Mouse (Mus musculus) T-cell, adult 2 months (primary cell): ENCODE measurements around the gene Znrd1.

Experiments
- DNase-seq: peaks from one replicate; pipeline ENCODE4 v3.0.0; 2022; ENCODE audit warnings: low spot score

Znrd1 gene

DNA sequence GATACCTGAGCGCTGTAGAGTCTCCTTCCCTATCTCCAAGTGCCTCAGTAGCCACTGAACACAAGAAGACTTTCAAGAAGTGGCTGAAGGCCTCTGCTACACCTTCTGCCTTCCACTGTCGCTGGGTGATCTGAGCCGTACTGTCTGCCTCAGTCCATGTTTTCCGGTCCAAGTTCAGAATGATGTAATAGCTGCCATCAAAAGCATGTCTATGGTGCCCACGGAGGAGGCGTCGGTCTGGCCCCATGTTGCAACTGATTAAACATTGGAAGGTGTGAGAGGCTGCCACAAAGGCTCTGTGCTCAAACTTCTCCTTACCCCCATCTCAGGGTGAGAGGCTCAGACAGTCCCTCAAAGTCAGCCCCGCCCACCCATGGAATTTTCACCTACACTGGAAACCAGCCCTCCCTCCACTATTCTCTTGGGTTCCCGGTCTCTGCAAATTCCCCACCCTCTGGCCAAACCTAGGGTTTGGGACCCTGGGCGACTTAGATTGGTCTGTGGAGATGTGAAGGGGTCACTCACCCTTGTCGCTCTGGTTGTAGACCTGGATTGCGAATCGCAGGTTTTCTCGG, 12.0 kb upstream of the Znrd1 start:
- DNase-seq, result no peak

DNA sequence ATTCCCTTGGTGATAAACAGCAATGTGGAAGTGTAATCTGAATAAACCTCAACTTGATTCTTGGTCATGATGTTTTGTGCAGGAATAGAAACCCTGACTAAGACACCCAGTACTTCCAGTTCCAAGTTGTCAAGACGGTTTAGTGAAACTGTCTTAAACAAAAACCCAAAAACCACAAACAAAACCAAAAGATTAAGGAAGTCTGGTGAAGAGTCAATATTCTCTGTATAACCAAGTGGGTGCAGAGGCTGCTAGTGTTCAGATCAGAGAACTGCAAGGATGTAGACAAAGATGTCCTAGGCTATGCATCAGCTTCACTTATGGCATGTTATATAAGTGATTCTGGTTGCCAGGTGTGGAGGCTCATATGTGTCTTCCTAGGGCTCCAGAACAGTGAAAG, 8.5 kb upstream of the Znrd1 start:
- DNase-seq, result no peak

DNA sequence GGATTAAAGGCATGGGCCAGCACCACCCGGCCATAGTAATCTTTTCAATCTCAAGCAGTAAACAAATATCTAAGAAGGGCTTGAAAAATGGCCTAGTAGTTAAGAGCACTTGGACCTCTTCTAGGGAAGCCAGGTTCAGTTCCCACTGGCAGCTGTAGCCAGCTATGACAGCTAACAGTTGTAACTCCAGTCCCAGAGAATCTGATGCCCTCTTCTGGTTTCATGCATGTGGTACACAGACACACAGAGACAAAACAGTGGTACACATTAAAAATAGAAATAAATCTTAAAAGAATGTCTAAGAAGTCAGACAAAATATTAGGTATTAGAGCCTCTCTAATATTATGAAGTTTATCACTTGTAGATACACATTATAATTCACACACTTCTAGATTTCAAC, 2.8 kb upstream of the Znrd1 start:
- DNase-seq, result no peak

DNA sequence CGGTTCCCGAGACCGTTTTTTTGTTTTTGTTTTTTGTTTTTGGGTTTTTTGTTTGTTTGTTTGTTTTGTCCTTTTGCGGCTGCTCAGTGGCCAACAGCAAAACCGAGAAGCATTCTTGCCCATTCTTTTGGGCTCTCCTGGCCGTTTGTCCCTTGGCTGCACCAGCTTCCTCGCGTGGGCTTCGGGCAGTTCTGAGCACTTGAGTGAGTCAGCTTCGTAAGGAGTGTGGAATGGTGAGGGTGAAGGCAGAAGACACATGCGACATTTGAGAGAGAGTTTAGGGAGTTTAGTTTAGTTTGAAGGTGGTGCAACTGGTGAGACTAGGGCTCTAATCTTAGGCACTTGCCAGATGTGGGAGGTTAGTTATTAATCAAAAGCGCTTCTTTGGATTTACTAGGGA, 525 bp upstream of the Znrd1 start:
- peak; percentile 12 for DNase-seq

DNA sequence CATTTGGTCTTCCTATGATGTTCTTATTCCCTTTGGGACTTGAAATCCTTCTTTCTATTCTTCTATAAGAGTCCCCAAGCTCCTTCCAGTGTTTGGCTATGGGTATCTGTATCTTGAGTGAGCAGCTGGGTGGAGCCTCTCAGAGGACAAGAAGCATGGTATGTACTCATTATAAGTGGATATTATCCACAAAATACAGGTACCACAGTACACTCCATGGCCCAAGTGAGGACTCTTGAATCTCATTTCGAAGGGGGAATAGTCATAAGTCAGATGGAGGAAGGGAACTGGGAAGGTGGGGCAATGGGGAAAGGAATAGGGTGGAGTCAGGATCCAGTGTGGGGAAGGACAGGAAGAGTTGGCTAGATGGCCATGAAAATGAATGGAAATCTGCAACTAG, 5.3 kb downstream of the Znrd1 start:
- DNase-seq, result no peak

DNA sequence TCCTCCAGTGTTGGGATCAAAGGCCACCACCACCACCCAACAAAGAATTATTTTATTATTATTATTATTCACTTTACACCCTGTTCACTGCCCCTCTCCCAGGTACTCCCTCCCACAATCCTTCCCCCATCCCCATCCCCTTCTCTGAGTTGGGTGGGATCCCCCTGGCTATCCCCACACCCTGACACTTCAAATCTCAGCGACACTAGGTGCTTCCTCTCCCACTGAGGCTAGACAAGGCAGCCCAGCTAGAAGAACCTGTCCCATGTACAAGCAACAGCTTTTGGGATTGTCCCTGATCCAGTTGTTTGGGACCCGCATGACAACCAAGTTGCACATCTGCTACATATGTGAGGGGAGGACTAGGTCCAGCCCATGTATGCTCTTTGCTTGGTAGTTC, 5.7 kb downstream of the Znrd1 start:
- no peak for DNase-seq

DNA sequence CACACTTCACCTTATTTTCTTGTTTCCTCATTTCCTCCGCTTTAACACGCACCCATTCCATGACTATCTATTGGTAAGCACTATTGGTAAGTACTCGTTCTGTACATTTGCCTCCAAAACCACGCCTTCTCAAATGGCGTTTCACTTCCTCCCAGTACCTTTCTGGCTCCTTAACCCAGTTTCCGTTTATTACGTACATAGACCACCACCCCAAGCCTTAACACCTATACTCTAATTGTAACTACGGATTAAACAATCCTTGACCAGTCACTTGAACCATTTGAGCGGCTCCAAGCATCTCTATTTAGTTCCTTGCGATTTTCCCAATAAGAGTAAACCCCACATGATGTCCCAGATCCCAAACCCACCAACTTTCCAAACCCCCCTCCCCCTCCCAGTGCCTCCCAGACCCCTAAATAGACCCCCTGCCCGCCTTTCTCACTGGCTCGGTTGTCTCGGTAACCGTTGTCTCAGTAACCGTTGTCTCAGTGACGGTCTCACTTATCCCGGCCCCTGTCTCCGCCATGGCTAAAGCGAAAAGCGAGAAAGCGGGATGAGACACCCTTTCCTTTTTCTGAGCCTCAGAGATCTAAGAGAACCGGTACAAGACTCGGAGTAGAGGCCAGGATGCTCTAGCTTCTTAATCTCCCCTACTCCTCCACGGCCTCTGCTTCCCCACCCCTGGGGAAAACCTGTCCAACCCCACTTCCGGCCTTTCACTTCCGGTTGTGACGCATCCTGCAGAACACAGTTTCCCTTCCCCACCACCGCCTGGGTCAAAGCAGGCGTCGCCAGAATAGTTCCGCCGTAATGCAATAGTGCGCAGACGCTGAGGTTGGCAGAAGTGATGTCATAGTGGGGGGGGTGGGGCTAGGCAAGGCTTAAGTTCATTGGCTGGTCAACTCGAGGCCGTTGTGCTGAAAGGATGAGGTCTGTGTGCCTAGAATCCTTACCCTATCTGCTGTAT, 7.1 kb downstream of the Znrd1 start, which contains the start of gene Ppp1r11:
Ppp1r11 (minus strand) TSS at position 761 of the 967 bp plus-strand sequence.
- peak; percentile 96 for DNase-seq

DNA sequence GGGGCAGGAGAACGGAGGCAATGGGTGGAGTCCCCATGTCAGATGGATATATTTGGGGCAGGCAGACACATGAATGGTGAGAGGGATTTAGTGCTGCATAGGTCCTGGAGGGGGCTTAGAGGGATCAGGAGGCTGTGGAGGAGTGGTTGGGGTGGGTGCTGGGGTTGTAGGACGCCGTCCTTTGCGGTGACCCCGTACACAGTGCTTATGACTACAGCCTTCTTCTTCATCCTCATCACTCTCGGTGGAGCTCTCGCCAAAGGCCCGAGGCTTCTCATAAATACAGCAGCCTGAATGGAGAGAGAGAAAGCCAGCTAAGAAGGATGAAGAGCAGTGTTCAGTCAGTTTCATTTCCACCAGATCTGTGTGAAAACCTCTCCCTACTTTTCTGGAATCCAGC, 9.1 kb downstream of the Znrd1 start:
- DNase-seq, result no peak

DNA sequence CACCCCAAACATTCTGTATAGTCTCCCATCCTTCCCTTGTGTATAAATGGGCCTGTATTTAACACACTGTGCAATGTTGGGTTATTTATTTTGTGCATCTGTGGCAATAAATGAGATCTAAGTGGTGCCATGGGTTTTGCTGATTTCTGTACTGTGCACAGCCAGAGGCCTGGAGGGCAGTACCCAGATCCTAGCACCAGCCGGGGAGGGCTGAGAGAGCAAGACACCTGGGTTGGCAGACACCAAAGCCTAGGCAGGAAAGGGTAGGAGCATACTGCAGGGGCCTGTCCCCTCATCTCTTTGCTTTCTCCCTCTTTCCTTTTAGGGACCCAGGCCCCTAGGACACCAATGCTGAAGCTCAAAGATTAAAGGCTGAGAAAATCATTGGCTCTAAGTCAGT, 10.1 kb downstream of the Znrd1 start:
- DNase-seq, result no peak

DNA sequence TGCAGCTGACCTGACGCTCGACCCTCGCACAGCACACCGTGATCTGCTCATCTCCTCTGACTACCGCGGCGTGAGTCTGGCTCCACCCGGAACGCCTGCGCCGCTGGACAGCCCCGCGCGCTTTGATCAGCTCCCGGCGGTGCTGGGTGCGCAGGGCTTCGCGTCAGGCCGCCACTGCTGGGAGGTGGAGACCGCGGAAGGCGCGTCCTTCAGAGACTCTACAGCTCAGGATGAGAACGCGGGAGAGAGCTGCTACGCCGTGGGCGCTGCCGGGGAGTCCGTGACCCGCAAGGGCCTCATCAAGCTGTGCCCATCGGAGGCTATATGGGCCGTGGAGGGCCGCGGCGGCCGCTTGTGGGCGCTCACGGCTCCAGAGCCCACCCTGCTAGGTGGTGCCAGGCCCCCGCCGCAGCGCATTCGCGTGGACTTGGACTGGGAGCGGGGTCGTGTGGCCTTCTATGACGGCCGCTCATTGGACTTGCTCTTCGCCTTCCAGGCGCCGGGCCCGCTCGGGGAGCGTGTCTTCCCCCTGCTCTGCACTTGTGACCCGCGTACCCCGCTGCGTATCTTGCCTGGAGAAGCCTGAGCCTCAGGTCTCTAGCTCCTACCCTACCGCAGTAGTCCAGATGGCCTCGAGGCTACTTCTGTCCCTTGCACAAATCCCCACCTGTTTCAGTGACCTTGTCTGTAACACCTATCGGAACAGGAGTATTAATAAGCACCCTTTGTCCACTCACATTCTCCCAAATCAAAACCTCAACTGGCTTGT, 11.1 kb downstream of the Znrd1 start:
- peak; percentile 45 for DNase-seq

DNA sequence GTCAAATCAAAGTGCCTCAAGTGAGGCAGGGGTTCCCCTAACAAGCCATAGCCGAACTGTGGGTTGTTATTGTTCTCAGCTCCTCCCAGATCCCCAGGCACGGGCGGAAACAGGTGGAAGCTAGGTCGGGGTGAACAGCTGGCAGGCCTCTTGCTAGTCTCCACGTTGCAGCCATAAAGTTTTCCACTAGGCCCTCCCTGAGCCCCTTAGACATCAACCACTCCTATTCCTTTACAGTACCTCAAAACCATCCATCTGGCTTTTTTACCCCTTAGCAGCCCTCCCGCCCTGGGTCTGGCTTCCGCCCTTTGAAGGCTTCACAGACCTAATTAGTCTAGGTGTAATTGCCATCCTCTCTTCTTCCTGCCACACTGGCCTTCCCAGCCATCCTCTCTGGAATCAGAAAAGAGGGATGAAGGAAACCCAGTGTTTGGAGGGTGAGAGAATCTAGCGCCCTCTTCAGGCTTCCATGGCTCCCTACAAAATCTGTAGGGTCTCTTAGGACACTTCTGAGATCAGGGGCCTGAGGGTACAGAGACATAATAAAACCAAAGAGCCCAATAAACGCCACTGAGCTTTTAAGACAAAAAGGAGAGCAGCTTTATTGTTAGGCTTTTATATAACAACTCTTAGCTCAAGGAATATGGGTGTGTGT, 14.1 kb downstream of the Znrd1 start:
- DNase-seq, result peak; percentile 65

DNA sequence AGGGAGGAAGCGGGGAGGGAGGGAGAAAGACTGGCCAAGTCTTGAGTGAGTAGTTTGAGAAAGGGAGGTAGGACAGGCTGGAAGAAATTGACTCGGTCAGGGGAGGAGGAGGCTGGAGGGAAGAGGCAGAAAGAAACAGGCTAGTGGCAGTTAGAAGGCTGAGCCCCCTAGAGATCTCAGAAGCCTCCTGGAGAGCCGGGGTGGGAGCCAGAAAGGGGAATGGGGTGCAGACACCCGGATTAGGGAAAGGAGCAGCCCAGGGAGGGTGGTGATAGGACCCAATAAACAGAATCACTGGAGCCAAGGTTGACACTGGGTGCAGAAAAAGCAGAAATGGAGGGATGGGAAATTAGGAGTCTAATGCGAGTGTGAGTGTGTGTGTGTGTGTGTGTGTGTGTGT, 14.7 kb downstream of the Znrd1 start:
- DNase-seq, result no peak

DNA sequence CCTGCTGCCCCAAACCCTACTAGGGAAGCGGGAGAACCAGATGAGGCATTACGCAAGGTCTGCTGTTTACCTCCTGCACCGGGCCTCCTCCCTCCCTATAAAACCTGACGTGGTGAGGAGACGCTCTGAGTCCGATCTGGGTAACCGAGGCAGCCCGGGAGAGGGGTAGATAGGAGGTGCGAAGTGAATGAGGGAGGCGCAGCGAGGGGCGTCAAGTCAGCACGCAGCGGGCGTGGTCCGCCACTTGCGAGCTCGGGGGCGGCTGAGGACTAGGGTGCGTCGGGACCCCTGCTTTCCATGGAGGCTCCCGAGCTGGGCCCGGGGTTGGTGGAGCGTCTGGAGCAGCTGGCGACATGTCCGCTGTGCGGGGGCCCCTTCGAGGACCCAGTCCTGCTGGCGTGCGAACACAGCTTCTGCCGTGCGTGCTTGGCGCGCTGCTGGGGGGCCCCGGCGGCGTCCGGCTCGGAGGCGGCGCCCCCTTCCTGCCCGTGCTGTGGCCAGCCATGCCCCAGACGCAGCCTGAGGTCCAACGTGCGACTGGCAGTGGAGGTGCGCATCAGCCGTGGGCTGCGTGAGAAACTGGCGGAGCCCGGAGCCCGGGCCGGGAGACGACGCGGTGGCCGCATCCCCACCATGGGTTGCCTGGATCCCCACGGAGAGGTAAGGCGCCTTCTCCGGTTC, 15.4 kb downstream of the Znrd1 start, which contains the start of gene Rnf39:
Rnf39 (plus strand) TSS at position 128 of the 681 bp plus-strand sequence.
- no peak for DNase-seq

DNA sequence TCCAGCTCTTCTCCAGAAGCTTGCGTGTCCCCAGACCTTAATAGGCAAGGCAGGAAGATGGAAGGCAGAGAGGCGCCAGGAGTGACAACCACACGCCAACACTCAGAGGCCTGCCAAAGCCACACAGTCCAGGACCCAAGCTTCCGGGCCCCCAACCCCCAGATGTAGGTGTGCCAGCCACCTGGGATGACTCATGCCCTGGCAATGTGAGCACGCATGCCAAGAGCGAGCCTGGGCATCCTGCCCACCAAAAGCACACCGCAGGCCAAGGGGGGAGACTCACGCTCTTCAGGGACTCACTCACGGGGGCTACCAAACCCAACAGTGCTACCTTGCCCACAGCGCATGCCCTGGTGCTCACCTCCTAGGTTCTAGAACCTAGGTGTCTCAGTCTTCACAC, 16.0 kb downstream of the Znrd1 start:
- peak; percentile 73 for DNase-seq

DNA sequence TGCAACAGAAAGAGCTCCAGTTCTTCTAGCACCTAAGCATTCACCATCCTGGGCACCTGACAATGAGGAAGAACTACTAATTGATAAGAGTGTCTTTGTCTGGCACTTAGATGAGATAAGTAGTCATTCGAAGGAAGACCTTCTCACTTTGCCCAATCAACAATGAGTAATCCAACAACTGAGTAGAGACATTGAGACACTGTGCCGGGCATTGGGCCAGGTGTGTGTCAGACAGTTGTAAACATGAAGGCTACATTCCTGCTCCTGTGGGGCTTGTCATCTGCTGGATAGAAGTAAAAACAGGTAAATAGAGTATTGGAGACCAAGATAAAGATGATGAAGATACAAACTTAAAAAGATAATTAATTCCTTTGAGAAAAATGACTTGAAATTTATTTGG, 20.3 kb downstream of the Znrd1 start:
- DNase-seq, result no peak

DNA sequence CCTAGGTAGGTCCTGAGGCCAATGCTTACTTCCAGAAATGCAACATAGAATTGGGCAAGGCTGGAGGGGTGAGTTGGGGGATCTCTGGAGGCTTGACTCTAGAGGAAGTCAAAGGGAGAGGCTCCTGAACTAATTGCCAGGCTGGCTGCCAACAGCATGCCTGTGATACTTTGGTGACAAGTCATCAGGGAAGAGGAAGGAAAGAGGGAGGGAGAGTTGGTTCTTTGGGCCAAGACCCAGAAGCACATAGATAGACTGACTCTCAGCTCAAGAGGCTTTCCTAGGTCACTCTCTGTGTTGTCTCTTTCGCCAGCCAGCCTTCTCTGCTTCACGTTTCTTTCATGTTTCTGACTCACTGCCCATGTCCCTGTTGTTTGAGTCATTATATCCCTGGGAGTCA, 26.6 kb downstream of the Znrd1 start:
- no peak for DNase-seq

DNA sequence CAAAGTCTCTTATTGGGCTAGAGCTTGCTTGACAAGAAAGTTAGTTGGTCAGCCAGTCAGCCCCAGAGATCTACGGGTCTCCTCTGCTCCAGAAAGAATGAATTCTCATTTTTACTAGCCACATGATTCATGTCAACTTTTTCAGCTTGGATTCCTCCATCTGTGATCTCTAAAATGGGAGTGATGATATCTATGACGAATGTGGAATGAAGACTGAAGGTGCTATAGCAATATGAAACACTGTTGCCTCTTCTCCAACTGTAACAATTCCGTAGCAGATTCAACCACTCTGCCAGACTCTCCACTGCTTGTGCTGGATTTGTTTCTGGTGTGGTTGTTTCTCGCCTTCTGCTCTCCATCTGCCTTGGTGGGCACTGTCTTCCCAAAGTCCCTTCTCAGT, 27.2 kb downstream of the Znrd1 start:
- no peak for DNase-seq

DNA sequence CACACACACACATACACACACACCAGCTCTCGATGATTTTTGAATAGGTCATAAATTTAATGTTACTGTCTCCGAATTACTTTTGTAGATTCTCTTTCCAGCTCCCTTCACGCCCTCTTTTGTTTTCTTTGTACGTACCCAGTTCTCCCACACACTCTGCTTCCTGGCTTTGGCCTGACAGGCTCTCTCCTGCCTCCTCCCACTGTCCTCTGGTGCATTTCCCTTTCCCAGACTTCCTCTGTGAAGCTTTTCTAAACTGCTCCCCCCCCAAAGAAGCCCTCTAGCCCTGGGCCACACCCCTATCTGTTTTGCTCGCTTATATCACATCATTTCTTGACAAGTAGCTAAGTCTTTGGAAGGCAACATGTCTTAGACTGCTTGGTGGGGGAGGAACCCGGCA, 28.1 kb downstream of the Znrd1 start:
- DNase-seq, result no peak

DNA sequence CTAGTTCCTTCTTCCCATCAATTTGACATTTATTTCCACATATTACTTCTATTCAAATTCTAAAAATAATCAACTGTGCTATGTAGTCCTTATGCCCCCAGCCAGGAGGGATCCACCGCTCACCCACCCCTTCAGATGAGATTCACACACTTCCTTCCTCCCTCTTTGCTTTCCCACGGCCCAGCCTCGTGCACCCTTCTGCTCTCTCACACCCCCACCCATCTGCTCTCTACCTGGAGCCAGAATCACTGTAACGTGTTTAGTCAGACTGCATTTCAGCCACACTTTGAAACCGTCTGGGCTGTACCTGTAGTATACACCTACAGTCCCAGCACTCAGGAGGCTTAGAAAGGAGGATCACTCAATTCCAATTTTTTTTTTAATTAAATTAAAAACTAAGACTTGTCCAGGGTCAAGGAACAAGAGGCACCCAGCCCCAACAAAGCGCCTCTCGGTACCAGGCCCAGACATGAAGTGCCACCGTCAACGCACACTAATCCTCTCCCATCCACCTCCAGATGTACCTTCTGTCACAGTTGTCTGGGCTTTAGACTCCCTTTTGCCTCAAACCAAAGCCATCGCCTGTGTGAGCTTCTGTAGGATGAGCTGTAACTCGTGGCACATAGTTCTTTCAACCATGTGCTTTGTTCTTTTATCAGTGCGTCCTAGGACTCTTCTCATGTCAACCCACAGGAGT, 29.0 kb downstream of the Znrd1 start:
- no peak for DNase-seq

DNA sequence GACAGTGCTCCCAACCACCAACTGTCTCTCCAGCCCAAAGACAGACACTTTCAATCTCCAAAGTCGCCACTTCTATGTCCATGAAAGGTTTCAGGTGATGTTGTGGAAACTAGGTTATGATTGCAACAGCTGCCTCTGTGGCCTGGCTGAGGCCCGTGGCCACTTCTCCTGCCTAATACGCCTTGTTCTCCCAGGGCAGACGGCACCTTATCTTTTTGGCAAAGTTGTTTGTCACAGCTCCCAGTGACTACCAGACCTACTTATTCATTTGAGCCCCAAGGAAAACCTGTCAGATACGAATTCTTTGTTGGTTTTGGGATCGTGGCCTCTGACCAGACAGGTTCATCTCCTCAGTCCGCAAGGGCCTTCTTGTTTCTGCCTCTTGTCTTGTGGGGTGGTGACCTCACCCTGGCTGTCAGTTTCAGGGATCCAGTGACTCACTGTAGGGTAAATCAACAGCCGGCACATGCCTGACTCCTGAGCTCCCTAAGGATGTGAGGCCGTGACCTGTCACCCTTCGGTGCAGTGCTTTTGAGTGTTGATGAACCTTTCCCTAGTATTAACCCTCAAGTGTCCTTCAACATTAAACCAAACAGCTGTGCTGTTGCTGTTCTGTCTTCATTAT, 30.8 kb downstream of the Znrd1 start:
- no peak for DNase-seq

DNA sequence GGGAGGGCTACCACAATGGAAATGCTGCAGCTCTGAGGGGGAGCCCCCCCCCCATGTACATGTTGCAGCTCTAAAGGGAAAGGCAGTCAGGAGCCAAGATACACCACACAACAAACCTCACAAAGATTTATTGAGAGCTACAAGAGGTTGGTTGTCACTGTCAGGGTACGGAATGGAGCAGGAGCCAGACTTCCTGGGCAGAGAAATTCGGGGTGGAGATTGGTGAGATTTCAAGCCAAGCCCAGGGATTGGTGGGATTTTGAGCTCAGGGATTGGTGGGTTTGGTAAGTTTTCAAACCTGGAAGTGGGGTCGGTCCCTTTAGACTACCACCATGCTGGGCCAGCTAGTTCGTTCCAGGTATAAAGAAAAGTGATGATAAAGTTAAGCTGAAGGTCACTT, 34.9 kb downstream of the Znrd1 start:
- no peak for DNase-seq
